Mouse (Mus musculus) layer of hippocampus, postnatal 14 days (tissue): ENCODE data around the gene Cd300e. TPM values are rescaled to one million over a fixed set of nuclear protein-coding genes. Genes with fewer than 3 reads are reported as not detected.

ENCODE experiments used
- DNase-seq, 2 experiments: peaks; one replicate each; pipeline ENCODE4 v3.0.0; 2021 to 2022; ENCODE audit warnings: low spot score in 2 of 2, mixed read lengths in 1 of 2
- long read RNA-seq, 2 experiments: library from polyadenylated mRNA; stranded (forward); transcript quantifications; one replicate each; pipeline ENCODE4 v2.0.0; 2021
- total RNA-seq, 2 experiments: library from RNA; stranded (reverse); gene quantifications; 2 replicates each; pipeline ENCODE4 v1.2.3; 2021

The Cd300e gene
- not detected for total RNA-seq
- long read RNA-seq, experiment 1 = 0 reads
- long read RNA-seq, experiment 2 = 0 reads

- no peak for DNase-seq
These were observed at the start of gene Cd300e for GRCm38 (mm10) chr11:115062077-115062476. TSS of gene Cd300e (minus strand) at chr11:115062177.

- DNase-seq = no peak
These were observed 48.3 kb upstream of the Cd300e start for GRCm38 (mm10) chr11:115110271-115110670.

- DNase-seq = no peak
These were observed 46.2 kb upstream of the Cd300e start for GRCm38 (mm10) chr11:115108176-115108575.

GRCm38 (mm10) chr11:115107403-115107916 is 45.5 kb upstream of the Cd300e start:
- DNase-seq = no peak

- no peak for DNase-seq
These were observed 44.7 kb upstream of the Cd300e start for GRCm38 (mm10) chr11:115106638-115107037.

GRCm38 (mm10) chr11:115104769-115105563 is 43.0 kb upstream of the Cd300e start:
- DNase-seq = no peak

- DNase-seq = no peak
These were observed 41.8 kb upstream of the Cd300e start for GRCm38 (mm10) chr11:115103470-115104413.

GRCm38 (mm10) chr11:115102116-115102515 is 40.1 kb upstream of the Cd300e start:
- no peak for DNase-seq

GRCm38 (mm10) chr11:115101615-115102051 is 39.7 kb upstream of the Cd300e start:
- DNase-seq = no peak

GRCm38 (mm10) chr11:115100741-115101140 is 38.8 kb upstream of the Cd300e start:
- DNase-seq = no peak

GRCm38 (mm10) chr11:115100032-115100621 is 38.1 kb upstream of the Cd300e start:
- no peak for DNase-seq

- no peak for DNase-seq
These were observed 37.4 kb upstream of the Cd300e start for GRCm38 (mm10) chr11:115099241-115099840.

- peak; percentile 16 to 32 for DNase-seq
These were observed 36.4 kb upstream of the Cd300e start for GRCm38 (mm10) chr11:115098203-115098932.

- no peak for DNase-seq
These were observed 30.2 kb upstream of the Cd300e start for GRCm38 (mm10) chr11:115092140-115092539.

- DNase-seq = no peak
These were observed 29.5 kb upstream of the Cd300e start, which contains the start of gene Rab37 for GRCm38 (mm10) chr11:115091362-115091901. TSS of gene Rab37 (plus strand) at chr11:115091431.

GRCm38 (mm10) chr11:115089853-115090252 is 27.9 kb upstream of the Cd300e start:
- no peak for DNase-seq

GRCm38 (mm10) chr11:115086213-115086612 is 24.2 kb upstream of the Cd300e start:
- no peak for DNase-seq

GRCm38 (mm10) chr11:115085064-115085463 is 23.1 kb upstream of the Cd300e start:
- DNase-seq = no peak

GRCm38 (mm10) chr11:115084595-115084994 is 22.6 kb upstream of the Cd300e start:
- no peak for DNase-seq
